Mouse (Mus musculus) cortical plate, adult 2 months (tissue): ENCODE measurements around the gene Vamp5.

ENCODE experiments used
- CTCF ChIP-seq: fragments of 200-500 bp; IDR thresholded peaks from 2 replicates; pipeline ENCODE4 v1.5.1; 2011; ENCODE audit warnings: mild to moderate bottlenecking, control low read depth, low read length; ENCODE audit not compliant: insufficient read depth; ENCODE audit errors: extremely low read depth
- POLR2A ChIP-seq: fragments of 200-500 bp; IDR thresholded peaks from 2 replicates; pipeline ENCODE4 v1.6.1; 2011; ENCODE audit warnings: mild to moderate bottlenecking, low read length, control low read depth; ENCODE audit not compliant: insufficient read depth; ENCODE audit errors: extremely low read depth

DNA sequence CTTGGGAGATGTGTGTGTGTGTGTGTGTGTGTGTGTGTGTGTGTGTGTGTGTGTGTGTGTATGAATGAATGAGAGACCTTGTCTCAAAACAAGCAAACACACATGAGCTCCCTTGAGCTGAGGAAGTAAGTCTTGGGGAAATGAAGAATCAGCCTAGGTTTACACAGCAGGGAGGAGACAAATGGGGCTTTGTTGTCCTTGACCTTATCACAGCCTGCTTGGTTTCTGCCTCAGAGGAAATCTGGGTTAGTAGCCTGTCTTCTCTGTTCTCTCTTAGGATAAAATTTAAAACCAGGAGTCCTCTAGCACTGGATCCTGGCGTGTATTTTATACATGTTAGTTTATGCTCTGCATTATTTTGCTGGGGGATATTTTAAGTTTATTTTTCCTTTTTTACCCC is 39.5 kb upstream of the Vamp5 start:
- no peak for TF ChIP-seq CTCF
- no peak for TF ChIP-seq POLR2A
